Mouse (Mus musculus): Measurements from ENCODE around the gene Pola1.

DNA sequence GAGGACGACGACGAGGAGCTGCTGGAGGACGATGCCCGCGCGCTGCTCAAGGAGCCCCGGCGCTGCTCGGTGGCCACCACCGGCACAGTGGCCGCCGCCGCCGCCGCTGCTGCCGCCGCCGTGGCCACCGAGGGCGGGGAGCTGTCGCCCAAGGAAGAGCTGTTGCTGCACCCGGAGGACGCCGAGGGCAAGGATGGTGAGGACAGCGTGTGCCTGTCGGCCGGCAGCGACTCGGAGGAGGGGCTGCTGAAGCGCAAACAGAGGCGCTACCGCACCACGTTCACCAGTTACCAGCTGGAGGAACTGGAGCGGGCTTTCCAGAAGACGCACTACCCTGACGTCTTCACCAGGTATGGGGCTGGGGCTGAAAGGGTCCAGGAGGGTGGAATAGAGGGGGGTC lies 342.9 kb downstream of the Pola1 start:
- no peak for TF ChIP-seq POLR2A (IDR thresholded peaks at IDR 0.05; ENCODE audit: low read depth, low read length)
- TF ChIP-seq CTCF (IDR thresholded peaks at IDR 0.05; ENCODE audit: extremely low read depth, insufficient read depth, insufficient read length, insufficient replicate concordance): no peak
